Mouse (Mus musculus) right cerebral cortex, postnatal 10 days (tissue): ENCODE results near the gene Xrcc4.

Source experiments
- DNase-seq, 2 experiments: peaks; one replicate each; pipeline ENCODE4 v3.0.0; 2021; ENCODE audit warnings: low spot score in 2 of 2

Gene Xrcc4

GRCm38 (mm10) chr13:89944354-89944753 is 145.1 kb downstream of the Xrcc4 start:
- no peak for DNase-seq

GRCm38 (mm10) chr13:89929477-89929876 is 159.9 kb downstream of the Xrcc4 start:
- no peak for DNase-seq

GRCm38 (mm10) chr13:89918814-89919481 is 170.5 kb downstream of the Xrcc4 start:
- no peak for DNase-seq

GRCm38 (mm10) chr13:89914332-89914731 is 175.1 kb downstream of the Xrcc4 start:
- DNase-seq = no peak

- no peak for DNase-seq
These were observed 175.5 kb downstream of the Xrcc4 start for GRCm38 (mm10) chr13:89913891-89914290.

- no peak for DNase-seq
These were observed 183.3 kb downstream of the Xrcc4 start for GRCm38 (mm10) chr13:89906120-89906519.

GRCm38 (mm10) chr13:89899066-89899465 is 190.3 kb downstream of the Xrcc4 start:
- no peak for DNase-seq

- DNase-seq = no peak
These were observed 197.3 kb downstream of the Xrcc4 start for GRCm38 (mm10) chr13:89892140-89892539.

GRCm38 (mm10) chr13:89890159-89890558 is 199.2 kb downstream of the Xrcc4 start:
- no peak for DNase-seq

- no peak for DNase-seq
These were observed 200.3 kb downstream of the Xrcc4 start for GRCm38 (mm10) chr13:89889074-89889473.

- DNase-seq = no peak
These were observed 205.9 kb downstream of the Xrcc4 start for GRCm38 (mm10) chr13:89883523-89883922.

GRCm38 (mm10) chr13:89881281-89881680 is 208.1 kb downstream of the Xrcc4 start:
- no peak for DNase-seq

- peak; percentile 25 to 38 for DNase-seq
These were observed 210.5 kb downstream of the Xrcc4 start for GRCm38 (mm10) chr13:89878832-89879468.

GRCm38 (mm10) chr13:89875499-89875898 is 213.9 kb downstream of the Xrcc4 start:
- DNase-seq = no peak

- no peak for DNase-seq
These were observed 216.7 kb downstream of the Xrcc4 start for GRCm38 (mm10) chr13:89872725-89873124.

GRCm38 (mm10) chr13:89854139-89854538 is 235.3 kb downstream of the Xrcc4 start:
- no peak for DNase-seq

GRCm38 (mm10) chr13:89850746-89851145 is 238.7 kb downstream of the Xrcc4 start:
- DNase-seq = no peak

- DNase-seq = peak; percentile 19 to 23
These were observed 239.5 kb downstream of the Xrcc4 start for GRCm38 (mm10) chr13:89849955-89850354.

- no peak for DNase-seq
These were observed 250.8 kb downstream of the Xrcc4 start for GRCm38 (mm10) chr13:89838635-89839034.

- DNase-seq = no peak
These were observed 254.9 kb downstream of the Xrcc4 start for GRCm38 (mm10) chr13:89834485-89834884.

- DNase-seq = no peak
These were observed 256.2 kb downstream of the Xrcc4 start for GRCm38 (mm10) chr13:89833053-89833670.

- no peak for DNase-seq
These were observed 260.9 kb downstream of the Xrcc4 start for GRCm38 (mm10) chr13:89828429-89828970.

GRCm38 (mm10) chr13:89827838-89828237 is 261.6 kb downstream of the Xrcc4 start:
- no peak for DNase-seq
